Mouse (Mus musculus) lung, adult 2 months (tissue): ENCODE measurements around the gene Als2cl. TPM values are rescaled to one million over a fixed set of nuclear protein-coding genes. Genes with fewer than 3 reads are reported as not detected.

ENCODE experiments used
- DNase-seq: peaks from one replicate; pipeline ENCODE4 v3.0.0; 2022
- H3K4me1 ChIP-seq: fragments of 200-500 bp; 2 replicates; pipeline ENCODE4 v1.6.1; 2011; ENCODE audit warnings: low read length; ENCODE audit not compliant: control insufficient read depth, insufficient read depth
- H3K4me3 ChIP-seq: fragments of 200-500 bp; replicated peaks from 2 replicates; pipeline ENCODE3; 2011; ENCODE audit warnings: low read depth, mild to moderate bottlenecking, control low read depth, low read length; ENCODE audit errors: extremely low read depth
- CTCF ChIP-seq: fragments of 200-500 bp; IDR thresholded peaks from 2 replicates; pipeline ENCODE4 v1.5.1; 2011; ENCODE audit warnings: mild to moderate bottlenecking, low read length, control low read depth; ENCODE audit not compliant: insufficient read depth
- POLR2A ChIP-seq: fragments of 200-500 bp; IDR thresholded peaks from 2 replicates; pipeline ENCODE4 v1.6.1; 2011; ENCODE audit warnings: low read depth, mild to moderate bottlenecking, control low read depth, low read length, borderline replicate concordance; ENCODE audit errors: extremely low read depth
- WGBS: fragments of 180-500 bp; shearing (Covaris S2); methylation state at CpG from one replicate; pipeline ENCODE4 v1.1.7; 2018; 5-methylcytosine and 5-hydroxymethylcytosine counted together
- polyA plus RNA-seq: library from polyadenylated mRNA; depleted of rRNA; stranded (reverse); fragments of >200 nt; gene quantifications from 2 replicates; pipeline ENCODE4 v1.2.3, GENCODE M21; 2012

Gene Als2cl
- polyA plus RNA-seq, 1 experiment: 120 TPM

GRCm38 (mm10) chr9:110907838-110908630, 28.4 kb downstream of the Als2cl start:
- no peak for DNase-seq
- TF ChIP-seq POLR2A (no peak), CTCF (no peak)
- no peak overlapping the region for H3K4me3 ChIP-seq
- no peaks in the 10 kb centered on the region for H3K4me1 ChIP-seq
- WGBS: 75% methylated on average over 4 of the region's 4 CpGs

- DNase-seq: no peak
- Histone ChIP-seq H3K4me1 (no peaks in the 10 kb centered on the region), H3K4me3 (no peak overlapping the region)
- no peak for TF ChIP-seq CTCF
- no peak for TF ChIP-seq POLR2A
- 95% methylated on average over 3 of the region's 3 CpGs for WGBS
Measured at GRCm38 (mm10) chr9:110908631-110909016, 29.0 kb downstream of the Als2cl start.

GRCm38 (mm10) chr9:110909371-110909967, 29.8 kb downstream of the Als2cl start:
- whole genome bisulfite sequencing: 59% methylated on average over 6 of the region's 6 CpGs
- Histone ChIP-seq H3K4me3 (no peak overlapping the region), H3K4me1 (no peaks in the 10 kb centered on the region)
- DNase-seq: no peak
- TF ChIP-seq POLR2A: no peak
- TF ChIP-seq CTCF: no peak

- Histone ChIP-seq H3K4me3 (no peak overlapping the region), H3K4me1 (no peaks in the 10 kb centered on the region)
- TF ChIP-seq CTCF: no peak
- TF ChIP-seq POLR2A: no peak
- WGBS: 58% methylated on average over 21 of the region's 21 CpGs
- no peak for DNase-seq
Measured at GRCm38 (mm10) chr9:110914631-110915236, 35.1 kb downstream of the Als2cl start.

GRCm38 (mm10) chr9:110915466-110915865, 35.8 kb downstream of the Als2cl start:
- Histone ChIP-seq H3K4me1 (0 out of 2 replicates have a peak, but pooled peaks cover 5% of the 10 kb centered on the region), H3K4me3 (no peak overlapping the region)
- WGBS: 38% methylated on average over 8 of the region's 8 CpGs
- no peak for DNase-seq
- no peak for TF ChIP-seq CTCF
- TF ChIP-seq POLR2A: no peak

GRCm38 (mm10) chr9:110916786-110917185, 37.1 kb downstream of the Als2cl start, which contains the start of gene Fam240a:
Fam240a (minus strand) TSS chr9:110916861.
- 84% methylated on average over 7 of the region's 7 CpGs for WGBS
- Histone ChIP-seq H3K4me3 (no peak within 1 kb of the TSS), H3K4me1 (0 out of 2 replicates have a peak, but pooled peaks cover 9% of the 10 kb centered on the region)
- TF ChIP-seq POLR2A (no peak), CTCF (no peak)
- DNase-seq: no peak

- Histone ChIP-seq H3K4me1 (0 out of 2 replicates have a peak, but pooled peaks cover 9% of the 10 kb centered on the region), H3K4me3 (no peak overlapping the region)
- no peak for TF ChIP-seq CTCF
- TF ChIP-seq POLR2A: peak; percentile 10; the same call in 1 of the 2 replicates
- 46% methylated on average over 15 of the region's 15 CpGs for WGBS
- peak; percentile 30 for DNase-seq
Measured at GRCm38 (mm10) chr9:110920665-110921419, 41.2 kb downstream of the Als2cl start.

- no peak for TF ChIP-seq POLR2A
- peak; percentile 90 for TF ChIP-seq CTCF
- Histone ChIP-seq H3K4me1 (0 out of 2 replicates have a peak, but pooled peaks cover 9% of the 10 kb centered on the region), H3K4me3 (no peak overlapping the region)
- peak; percentile 66 for DNase-seq
- WGBS: 12% methylated on average over 7 of the region's 7 CpGs
Measured at GRCm38 (mm10) chr9:110922759-110923158, 43.1 kb downstream of the Als2cl start.

- H3K4me3 ChIP-seq: no peak overlapping the region
- TF ChIP-seq POLR2A (no peak), CTCF (no peak)
- no peak for DNase-seq
- 69% methylated on average over 6 of the region's 6 CpGs for WGBS
- no peaks in the 10 kb centered on the region for H3K4me1 ChIP-seq
Measured at GRCm38 (mm10) chr9:110931573-110931972, 51.9 kb downstream of the Als2cl start.
